Mouse (Mus musculus): Measurements from ENCODE around the gene Map3k12. TPM values are rescaled to one million over a fixed set of nuclear protein-coding genes. Genes with fewer than 3 reads are reported as not detected.
A peak's percentile ranks its signal among the peaks of the same experiment; 100 is the strongest.

Map3k12 gene
- polyA plus RNA-seq, 1 experiment from 2014 or later = 1.5 TPM

DNA sequence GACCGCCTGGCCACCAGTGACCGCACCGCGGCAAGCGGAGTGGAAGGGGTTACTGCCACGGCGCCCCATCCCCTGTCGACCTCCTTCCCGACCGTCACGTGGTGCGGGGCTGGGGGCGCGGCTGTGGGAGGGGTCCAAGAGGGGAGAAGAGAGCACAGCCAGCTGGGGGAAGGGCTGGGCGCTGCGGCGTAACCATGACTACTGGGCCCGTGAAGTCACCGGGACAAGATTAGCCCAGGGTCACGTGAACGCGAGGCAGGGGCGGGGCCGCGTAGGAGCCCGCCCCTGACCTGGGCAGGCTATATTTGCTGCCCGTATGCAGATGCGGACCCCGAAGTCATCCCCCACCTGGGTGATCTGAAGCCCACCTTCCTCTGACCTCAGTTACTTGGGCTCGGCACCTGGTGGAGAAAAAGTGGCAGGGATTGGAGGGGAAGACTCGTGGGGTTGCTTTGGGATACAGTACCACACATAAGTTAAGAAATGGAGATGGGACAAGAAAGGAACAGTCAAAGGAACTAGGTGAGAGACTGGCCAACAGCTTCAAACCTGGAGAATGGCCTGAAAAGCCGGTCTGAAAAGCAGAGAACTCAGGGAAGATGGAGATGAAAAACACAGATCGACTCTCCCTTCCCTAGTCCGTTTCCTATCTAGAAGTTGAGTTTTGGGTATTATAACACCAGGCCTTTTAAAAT lies 6.1 kb downstream of the Map3k12 start:
- H3K27ac ChIP-seq (replicated peaks) = no peak overlapping the region
- peaks cover 28% of the 10 kb centered on the region for H3K4me1 ChIP-seq (replicated peaks)
- peak overlapping the region; percentile 47 for H3K9ac ChIP-seq
- H3K36me3 ChIP-seq (replicated peaks) = no peaks in the 10 kb centered on the region
- peaks cover 35% of the 10 kb centered on the region for H3K27me3 ChIP-seq
- peak overlapping the region; percentile 63 for H3K4me3 ChIP-seq (replicated peaks)
- peak; percentile 79 for ATAC-seq (ENCODE audit: insufficient read depth)
- H3K4me2 ChIP-seq = peak overlapping the region; percentile 96
- WGBS (ENCODE audit: insufficient replicate concordance) = 5% methylated on average over 34 of the region's 34 CpGs
- no peaks in the 10 kb centered on the region for H3K9me3 ChIP-seq (replicated peaks)

DNA sequence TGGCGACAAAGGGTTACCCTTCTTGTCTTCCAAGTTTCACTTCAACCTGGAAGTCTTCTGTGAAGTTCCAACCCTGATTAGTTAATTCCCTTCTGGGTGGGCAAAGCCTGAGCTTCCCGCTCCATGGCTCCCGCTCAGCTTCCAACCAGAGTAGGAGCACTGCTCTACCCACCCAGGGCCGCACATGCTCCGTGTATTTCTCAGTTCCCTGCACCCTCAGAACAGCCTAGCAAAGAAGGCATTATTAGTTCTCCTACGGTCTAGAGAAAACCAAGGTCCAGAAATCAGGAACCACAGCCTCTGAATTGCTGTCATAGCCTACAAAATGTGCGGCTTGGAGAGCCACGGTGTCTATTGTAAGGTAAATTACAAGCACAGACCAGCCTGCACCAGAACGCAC lies 6.8 kb downstream of the Map3k12 start:
- peaks cover 2% of the 10 kb centered on the region; the same call in 1 of the 2 replicates for H3K36me3 ChIP-seq (replicated peaks)
- peak overlapping the region; percentile 96 for H3K4me2 ChIP-seq
- H3K9me3 ChIP-seq (replicated peaks) = no peaks in the 10 kb centered on the region
- H3K4me3 ChIP-seq (replicated peaks) = peak overlapping the region; percentile 63
- peak overlapping the region; percentile 47 for H3K9ac ChIP-seq
- 18% methylated on average over 9 of the region's 9 CpGs for WGBS (ENCODE audit: insufficient replicate concordance)
- peak; percentile 17 for ATAC-seq (ENCODE audit: insufficient read depth)
- peaks cover 29% of the 10 kb centered on the region for H3K27me3 ChIP-seq
- H3K27ac ChIP-seq (replicated peaks) = no peak overlapping the region
- H3K4me1 ChIP-seq (replicated peaks) = peaks cover 34% of the 10 kb centered on the region

- Histone ChIP-seq H3K4me2 (no peak overlapping the region), H3K4me1 (replicated peaks) (peaks cover 34% of the 10 kb centered on the region), H3K27me3 (peaks cover 29% of the 10 kb centered on the region), H3K36me3 (replicated peaks) (peaks cover 19% of the 10 kb centered on the region), H3K4me3 (replicated peaks) (no peak overlapping the region), H3K27ac (replicated peaks) (no peak overlapping the region), H3K9ac (no peak overlapping the region), H3K9me3 (replicated peaks) (no peaks in the 10 kb centered on the region)
- ATAC-seq (ENCODE audit: insufficient read depth) = no peak
- 58% methylated on average over 3 of the region's 3 CpGs for WGBS (ENCODE audit: insufficient replicate concordance)
Observed at GRCm38 (mm10) chr15:102508336-102508735, 8.5 kb downstream of the Map3k12 start.

GRCm38 (mm10) chr15:102507561-102507960 lies 9.3 kb downstream of the Map3k12 start:
- Histone ChIP-seq H3K36me3 (replicated peaks) (peaks cover 27% of the 10 kb centered on the region), H3K9me3 (replicated peaks) (no peaks in the 10 kb centered on the region), H3K27ac (replicated peaks) (no peak overlapping the region), H3K27me3 (peaks cover 29% of the 10 kb centered on the region), H3K9ac (no peak overlapping the region), H3K4me1 (replicated peaks) (peaks cover 40% of the 10 kb centered on the region), H3K4me2 (no peak overlapping the region), H3K4me3 (replicated peaks) (no peak overlapping the region)
- ATAC-seq (ENCODE audit: insufficient read depth) = no peak

DNA sequence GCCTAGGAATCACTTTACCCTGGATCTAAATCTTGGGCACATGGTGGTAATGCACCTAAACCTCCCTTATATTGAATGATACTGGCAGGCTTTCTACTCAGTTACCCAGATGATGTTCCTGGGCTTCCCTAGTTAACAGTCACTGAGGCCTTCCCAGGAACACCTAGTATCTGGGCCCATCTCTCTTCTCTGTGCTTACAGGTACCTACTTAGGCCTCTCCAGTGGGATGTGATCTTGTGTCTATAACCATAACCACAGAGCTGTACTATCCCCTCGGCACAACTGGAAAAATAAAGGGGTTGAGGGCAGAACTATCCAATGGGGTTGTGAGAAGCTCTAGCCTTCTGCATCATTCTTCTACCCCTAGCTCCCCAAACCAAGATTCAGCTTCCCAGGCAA lies 10.0 kb downstream of the Map3k12 start:
- peaks cover 23% of the 10 kb centered on the region for H3K27me3 ChIP-seq
- no peak overlapping the region for H3K4me3 ChIP-seq (replicated peaks)
- H3K27ac ChIP-seq (replicated peaks) = no peak overlapping the region
- no peaks in the 10 kb centered on the region for H3K9me3 ChIP-seq (replicated peaks)
- H3K9ac ChIP-seq = no peak overlapping the region
- H3K4me2 ChIP-seq = no peak overlapping the region
- ATAC-seq (ENCODE audit: insufficient read depth) = no peak
- peaks cover 34% of the 10 kb centered on the region for H3K36me3 ChIP-seq (replicated peaks)
- WGBS (ENCODE audit: insufficient replicate concordance) = 48% methylated on average over 1 of the region's 1 CpGs
- peaks cover 47% of the 10 kb centered on the region for H3K4me1 ChIP-seq (replicated peaks)

DNA sequence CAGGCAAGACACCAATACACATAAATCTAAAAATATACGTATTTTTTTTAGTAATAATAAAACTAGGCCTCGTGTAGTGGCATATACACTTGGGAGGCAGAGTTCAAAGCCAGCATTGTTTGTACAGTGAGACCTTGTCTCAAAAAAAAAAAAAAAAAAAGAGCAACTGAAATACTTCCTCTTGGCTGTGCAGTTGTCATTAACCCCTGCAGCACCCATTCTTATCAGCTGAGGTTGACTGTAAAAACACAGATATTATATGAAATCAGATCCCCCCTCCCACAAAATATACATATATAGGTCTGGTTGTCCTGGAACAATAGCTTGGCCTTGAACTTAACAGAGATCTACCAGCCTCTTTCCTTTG lies 10.4 kb downstream of the Map3k12 start:
- Histone ChIP-seq H3K4me3 (replicated peaks) (no peak overlapping the region), H3K27me3 (peaks cover 19% of the 10 kb centered on the region), H3K9ac (no peak overlapping the region), H3K27ac (replicated peaks) (no peak overlapping the region), H3K36me3 (replicated peaks) (peaks cover 38% of the 10 kb centered on the region), H3K9me3 (replicated peaks) (no peaks in the 10 kb centered on the region), H3K4me2 (no peak overlapping the region), H3K4me1 (replicated peaks) (peaks cover 50% of the 10 kb centered on the region)
- 25% methylated on average over 2 of the region's 2 CpGs for WGBS (ENCODE audit: insufficient replicate concordance)
- no peak for ATAC-seq (ENCODE audit: insufficient read depth)

DNA sequence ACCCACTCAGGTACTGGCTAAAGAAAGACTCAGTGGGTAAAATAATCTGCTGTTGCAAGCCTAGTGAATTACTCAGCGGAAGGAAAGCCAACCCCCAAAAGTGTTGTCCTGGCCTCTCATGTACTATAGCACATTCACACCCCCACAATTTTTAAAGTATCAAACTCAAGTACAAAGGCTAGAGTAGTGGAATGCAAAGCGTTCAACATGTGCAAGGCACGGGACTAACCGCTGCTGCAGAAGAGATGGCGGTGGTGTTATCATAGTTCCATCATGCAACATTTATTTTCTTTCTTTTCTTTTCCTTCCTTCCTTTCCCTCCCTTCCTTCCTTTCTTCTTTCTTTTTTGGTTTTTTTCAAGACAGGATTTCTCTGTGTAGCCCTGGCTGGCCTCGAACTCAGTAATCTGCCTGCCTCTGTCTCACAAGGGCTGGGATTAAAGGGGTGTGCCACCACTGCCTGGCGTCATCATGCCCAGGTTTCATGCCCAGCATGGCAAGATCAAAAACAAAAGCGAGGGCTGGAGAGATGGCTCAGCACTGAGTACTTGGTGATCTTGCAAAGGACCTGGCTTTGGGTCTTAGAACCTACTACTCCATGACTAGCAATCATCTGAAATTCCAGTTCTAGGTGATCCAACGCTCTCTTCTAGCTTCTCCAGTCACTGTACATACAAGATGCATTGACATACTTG lies 10.9 kb downstream of the Map3k12 start:
- Histone ChIP-seq H3K9me3 (replicated peaks) (no peaks in the 10 kb centered on the region), H3K9ac (no peak overlapping the region), H3K4me1 (replicated peaks) (peaks cover 47% of the 10 kb centered on the region), H3K4me2 (no peak overlapping the region), H3K4me3 (replicated peaks) (no peak overlapping the region), H3K27ac (replicated peaks) (no peak overlapping the region), H3K36me3 (replicated peaks) (peaks cover 43% of the 10 kb centered on the region), H3K27me3 (peaks cover 14% of the 10 kb centered on the region)
- 68% methylated on average over 9 of the region's 9 CpGs for WGBS (ENCODE audit: insufficient replicate concordance)
- no peak for ATAC-seq (ENCODE audit: insufficient read depth)

DNA sequence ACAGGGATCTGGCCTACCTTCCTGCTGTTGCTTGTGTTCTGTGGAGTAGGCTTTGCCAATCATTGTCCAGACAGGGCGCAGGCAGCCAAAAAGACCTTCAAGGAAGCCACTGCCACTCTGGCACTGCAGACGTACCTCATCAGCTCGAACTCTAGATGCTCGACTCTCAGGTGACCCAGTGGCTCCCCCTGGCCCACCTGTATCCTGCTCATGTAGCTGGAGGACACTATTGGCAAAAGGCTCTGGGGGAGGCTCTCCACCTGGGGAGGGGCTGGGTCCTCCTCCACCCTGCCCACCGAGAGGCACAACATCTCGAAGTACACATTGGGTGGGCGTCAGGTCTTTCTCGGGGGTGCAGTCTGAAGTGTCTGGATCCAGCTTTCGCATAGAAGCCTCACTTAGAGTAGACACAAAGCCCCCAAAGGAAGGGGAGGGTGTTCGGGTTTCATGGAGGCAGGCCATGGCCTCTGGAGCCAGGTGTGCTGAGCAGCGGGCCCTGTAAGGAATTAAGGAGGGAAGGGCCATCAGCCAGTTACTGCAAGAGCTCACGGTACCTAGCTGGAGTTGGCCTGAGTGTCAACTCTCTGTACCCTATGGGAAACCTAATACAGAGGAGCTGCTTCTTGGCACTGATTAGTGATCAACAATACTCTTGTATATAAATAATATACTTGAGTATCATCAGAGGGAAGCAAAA lies 11.6 kb downstream of the Map3k12 start:
- no peak for ATAC-seq (ENCODE audit: insufficient read depth)
- Histone ChIP-seq H3K4me1 (replicated peaks) (peaks cover 40% of the 10 kb centered on the region), H3K27me3 (peaks cover 7% of the 10 kb centered on the region; the same call in 1 of the 2 replicates), H3K9me3 (replicated peaks) (no peaks in the 10 kb centered on the region), H3K27ac (replicated peaks) (no peak overlapping the region), H3K4me3 (replicated peaks) (no peak overlapping the region), H3K9ac (no peak overlapping the region), H3K36me3 (replicated peaks) (peaks cover 50% of the 10 kb centered on the region), H3K4me2 (no peak overlapping the region)
- 73% methylated on average over 12 of the region's 12 CpGs for WGBS (ENCODE audit: insufficient replicate concordance)

GRCm38 (mm10) chr15:102503924-102504782 lies 12.7 kb downstream of the Map3k12 start:
- no peak overlapping the region for H3K9ac ChIP-seq
- H3K4me1 ChIP-seq (replicated peaks) = peaks cover 33% of the 10 kb centered on the region
- peaks cover 61% of the 10 kb centered on the region for H3K36me3 ChIP-seq (replicated peaks)
- H3K4me3 ChIP-seq (replicated peaks) = no peak overlapping the region
- WGBS (ENCODE audit: insufficient replicate concordance) = 83% methylated on average over 9 of the region's 9 CpGs
- H3K4me2 ChIP-seq = no peak overlapping the region
- H3K9me3 ChIP-seq (replicated peaks) = no peaks in the 10 kb centered on the region
- H3K27ac ChIP-seq (replicated peaks) = no peak overlapping the region
- no peak for ATAC-seq (ENCODE audit: insufficient read depth)
- H3K27me3 ChIP-seq = no peaks in the 10 kb centered on the region

- H3K36me3 ChIP-seq (replicated peaks) = peaks cover 66% of the 10 kb centered on the region
Observed at GRCm38 (mm10) chr15:102503447-102503846, 13.4 kb downstream of the Map3k12 start, which contains the start of gene Gm10337. TSS of gene Gm10337 (plus strand) at chr15:102503722.

More at GRCm38 (mm10) chr15:102503447-102503846, 13.4 kb downstream of the Map3k12 start, which contains the start of gene Gm10337:
- Histone ChIP-seq H3K9ac (no peak within 1 kb of the TSS), H3K27me3 (no peaks in the 10 kb centered on the region), H3K4me1 (replicated peaks) (peaks cover 33% of the 10 kb centered on the region), H3K4me3 (replicated peaks) (no peak within 1 kb of the TSS), H3K4me2 (no peak within 1 kb of the TSS), H3K9me3 (replicated peaks) (no peaks in the 10 kb centered on the region), H3K27ac (replicated peaks) (no peak within 1 kb of the TSS)
- no peak for ATAC-seq (ENCODE audit: insufficient read depth)
- 86% methylated on average over 1 of the region's 1 CpGs for WGBS (ENCODE audit: insufficient replicate concordance)

Measured in liver, embryonic 15.5 days (tissue).